Mouse (Mus musculus) olfactory bulb, adult 2 months (tissue): Measurements from ENCODE around the gene Dlgap4. TPM values are rescaled to one million over a fixed set of nuclear protein-coding genes. Genes with fewer than 3 reads are reported as not detected.

Source experiments
- H3K27ac ChIP-seq: fragments of 200-500 bp; 2 replicates; pipeline ENCODE4 v1.5.1; 2012; ENCODE audit warnings: low read depth, low read length; ENCODE audit not compliant: insufficient read depth
- H3K4me1 ChIP-seq: fragments of 200-500 bp; 2 replicates; pipeline ENCODE4 v1.6.1; 2012; ENCODE audit warnings: low read length; ENCODE audit not compliant: control insufficient read depth, insufficient read depth
- H3K4me3 ChIP-seq: fragments of 200-500 bp; 2 replicates; pipeline ENCODE4 v1.5.1; 2012; ENCODE audit warnings: mild to moderate bottlenecking, low read depth, low read length, moderate library complexity; ENCODE audit not compliant: insufficient read depth
- CTCF ChIP-seq: fragments of 200-500 bp; IDR thresholded peaks from 2 replicates; pipeline ENCODE4 v1.5.1; 2012; ENCODE audit warnings: low read depth, mild to moderate bottlenecking, low read length, moderate library complexity; ENCODE audit not compliant: insufficient read depth
- POLR2A ChIP-seq: fragments of 200-500 bp; IDR thresholded peaks from 2 replicates; pipeline ENCODE4 v1.6.1; 2012; ENCODE audit warnings: mild to moderate bottlenecking, low read depth, low read length, moderate library complexity; ENCODE audit not compliant: insufficient read depth
- WGBS: fragments of 180-500 bp; shearing (Covaris S2); methylation state at CpG from one replicate; pipeline ENCODE4 v1.1.7; 2018; 5-methylcytosine and 5-hydroxymethylcytosine counted together
- polyA plus RNA-seq: library from polyadenylated mRNA; stranded (reverse); fragments of >200 nt; gene quantifications from 2 replicates; pipeline ENCODE4 v1.2.4, GENCODE M21; 2012; ENCODE audit warnings: low replicate concordance; ENCODE audit not compliant: missing spikeins, insufficient read depth, insufficient read length

The Dlgap4 gene
- polyA plus RNA-seq, 1 experiment, result not detected

DNA sequence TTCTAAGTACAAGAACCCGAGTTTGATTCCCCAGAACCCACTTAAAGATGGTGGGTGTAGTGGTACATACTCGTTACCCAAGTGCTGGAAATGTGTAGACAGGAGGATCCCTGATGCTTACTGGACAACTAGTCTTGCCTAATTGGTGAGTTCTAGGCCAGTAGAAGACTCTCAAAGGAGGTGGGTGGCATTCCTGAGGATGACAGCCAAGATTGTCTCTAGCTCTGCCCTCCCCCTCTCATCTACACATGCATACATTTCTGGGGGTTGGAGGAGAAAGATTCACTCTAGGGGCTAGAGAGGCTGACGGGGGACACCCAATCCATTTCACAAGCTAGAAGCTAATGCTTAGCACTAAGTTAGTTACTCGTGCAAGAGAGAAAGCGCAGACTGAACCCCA lies 33.4 kb downstream of the Dlgap4 start:
- TF ChIP-seq CTCF, result no peak
- no peak for TF ChIP-seq POLR2A
- 58% methylated on average over 5 of the region's 5 CpGs for WGBS
- peaks cover 85% of the 10 kb centered on the region for H3K4me1 ChIP-seq
- H3K27ac ChIP-seq, result no peak overlapping the region
- no peak overlapping the region for H3K4me3 ChIP-seq

DNA sequence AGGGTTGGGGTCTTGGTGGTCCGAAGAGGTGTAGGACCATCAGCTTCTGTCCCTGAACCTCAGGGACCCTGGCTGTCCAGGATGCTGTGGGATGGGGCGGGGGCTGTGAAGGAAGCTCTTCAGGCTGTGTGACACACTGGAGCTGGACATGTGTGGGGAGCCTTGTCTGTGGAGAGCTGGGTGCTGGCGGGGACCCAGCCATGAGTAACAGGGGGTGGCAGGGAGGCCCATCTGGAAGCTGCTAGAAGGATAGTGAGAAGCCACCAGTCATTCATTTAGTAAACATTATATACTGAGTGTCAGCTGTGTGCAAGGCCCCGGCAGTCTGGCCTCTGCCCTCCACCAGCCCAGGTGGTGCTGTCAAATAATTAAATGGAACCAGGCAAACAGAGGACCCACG lies 34.5 kb downstream of the Dlgap4 start:
- WGBS, result 63% methylated on average over 5 of the region's 5 CpGs
- Histone ChIP-seq H3K4me3 (no peak overlapping the region), H3K4me1 (peaks cover 87% of the 10 kb centered on the region), H3K27ac (peak overlapping the region; percentile 91; the same call in 1 of the 2 replicates)
- no peak for TF ChIP-seq CTCF
- TF ChIP-seq POLR2A, result no peak

DNA sequence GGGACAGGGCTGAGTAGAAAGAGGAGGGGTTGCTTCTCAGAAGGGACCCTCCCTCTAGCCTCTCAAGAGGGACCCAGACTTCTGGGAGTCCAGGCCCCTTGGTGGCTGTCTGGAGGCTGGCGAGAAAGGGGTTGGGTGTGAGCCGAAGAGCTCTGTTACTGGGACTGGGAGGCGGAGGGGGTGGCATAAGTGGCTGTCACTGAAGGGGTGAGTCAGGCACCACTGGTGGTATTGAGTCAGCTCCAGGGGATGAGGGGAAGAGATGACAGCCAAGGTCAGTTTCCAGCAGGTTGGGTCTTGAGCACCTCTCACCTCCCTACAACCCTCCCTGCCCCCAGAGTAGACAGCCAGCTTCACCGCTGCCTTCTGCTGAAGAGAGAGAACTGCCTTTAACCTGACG lies 35.9 kb downstream of the Dlgap4 start:
- 50% methylated on average over 5 of the region's 5 CpGs for WGBS
- Histone ChIP-seq H3K27ac (peak overlapping the region; percentile 91), H3K4me1 (peaks cover 89% of the 10 kb centered on the region), H3K4me3 (no peak overlapping the region)
- TF ChIP-seq CTCF, result no peak
- no peak for TF ChIP-seq POLR2A

DNA sequence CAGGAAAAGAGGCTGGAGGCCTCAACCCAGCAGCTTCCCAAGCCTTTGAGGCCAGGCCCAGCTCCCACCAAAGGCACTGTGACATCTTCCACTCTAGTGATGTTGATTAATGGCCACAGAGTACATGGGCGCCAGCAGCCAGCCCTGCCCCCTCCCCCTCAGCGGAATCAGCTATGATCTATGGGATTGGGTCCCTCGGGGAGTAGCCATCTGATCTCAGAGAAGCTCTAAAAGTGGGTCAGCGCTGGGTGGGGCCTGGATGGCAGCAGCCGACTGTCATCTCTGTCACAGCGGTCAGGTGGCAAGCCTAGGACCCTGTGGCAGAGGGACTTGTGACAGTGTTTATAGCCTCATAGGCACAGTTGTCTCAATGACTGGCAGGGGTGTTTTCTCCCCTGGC lies 37.5 kb downstream of the Dlgap4 start:
- Histone ChIP-seq H3K4me1 (peaks cover 87% of the 10 kb centered on the region), H3K27ac (no peak overlapping the region), H3K4me3 (no peak overlapping the region)
- WGBS, result 75% methylated on average over 6 of the region's 6 CpGs
- TF ChIP-seq CTCF, result no peak
- TF ChIP-seq POLR2A, result no peak

DNA sequence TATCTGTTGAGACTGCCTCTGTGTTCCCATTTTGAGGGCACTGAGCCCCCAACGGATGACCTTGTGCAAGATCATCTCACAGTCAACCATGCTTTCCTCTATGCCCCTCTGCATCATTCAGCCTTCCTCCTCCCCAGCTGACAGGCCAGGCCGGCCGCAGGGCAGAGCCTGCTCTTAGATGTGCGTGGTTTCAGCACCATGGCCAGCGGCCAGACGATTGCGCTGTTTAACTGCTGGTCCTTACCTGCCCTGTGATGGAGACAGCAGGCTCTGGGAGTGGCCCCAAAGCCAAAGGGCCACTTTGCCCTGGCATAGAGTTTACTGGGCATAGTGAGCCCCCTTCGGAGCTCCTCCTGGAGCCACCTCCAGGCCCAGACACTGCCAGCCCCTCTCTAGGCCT lies 39.3 kb downstream of the Dlgap4 start:
- WGBS, result 45% methylated on average over 8 of the region's 8 CpGs
- H3K27ac ChIP-seq, result peak overlapping the region; percentile 40; the same call in 1 of the 2 replicates
- no peak for TF ChIP-seq CTCF
- no peak overlapping the region for H3K4me3 ChIP-seq
- peaks cover 90% of the 10 kb centered on the region for H3K4me1 ChIP-seq

DNA sequence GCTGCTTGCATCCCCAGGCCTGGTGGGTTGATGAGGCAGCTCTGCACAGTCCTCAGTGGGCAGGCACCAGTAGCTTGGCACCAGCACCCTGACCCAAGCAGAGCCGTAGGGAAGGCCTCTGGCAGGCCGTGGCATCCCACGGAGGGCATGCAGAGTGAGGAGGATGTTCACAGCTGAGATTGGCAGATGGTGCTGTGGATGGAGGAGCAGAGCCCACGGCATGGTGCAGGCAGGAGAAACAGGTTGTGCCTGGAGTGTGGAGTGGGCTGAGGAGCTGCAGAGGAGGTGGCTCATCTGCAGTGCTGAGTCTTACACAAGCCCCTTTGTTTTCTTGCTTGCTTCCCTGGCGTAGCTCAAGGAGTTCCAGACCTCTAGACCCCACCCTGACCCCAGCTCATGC lies 40.6 kb downstream of the Dlgap4 start:
- no peak for TF ChIP-seq POLR2A
- TF ChIP-seq CTCF, result no peak
- H3K4me3 ChIP-seq, result no peak overlapping the region
- 18% methylated on average over 5 of the region's 5 CpGs for WGBS
- H3K4me1 ChIP-seq, result peaks cover 89% of the 10 kb centered on the region
- peak overlapping the region; percentile 40 for H3K27ac ChIP-seq

DNA sequence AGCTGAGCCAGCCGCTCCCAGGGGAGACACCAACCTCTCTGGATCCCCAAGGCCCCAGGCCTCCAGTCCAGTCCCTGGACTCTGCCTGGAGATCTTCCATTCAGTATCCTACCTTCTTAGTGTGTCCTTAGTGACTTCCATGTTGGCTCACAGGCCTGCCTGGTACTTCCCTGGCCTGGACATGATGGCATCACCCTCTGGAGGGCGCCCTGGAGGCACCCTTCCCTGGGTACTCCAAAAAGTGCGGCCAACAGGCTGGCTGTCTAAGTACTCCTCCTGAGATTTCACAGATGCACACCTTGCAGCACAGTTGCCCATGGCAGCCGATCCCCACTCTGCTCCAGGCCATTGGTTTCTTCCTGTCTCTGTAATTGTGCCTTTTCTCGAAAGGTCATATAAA lies 42.1 kb downstream of the Dlgap4 start:
- TF ChIP-seq POLR2A (no peak), CTCF (0 out of 2 replicates have a peak, but pooled peaks have one; percentile 14)
- 64% methylated on average over 5 of the region's 5 CpGs for whole genome bisulfite sequencing
- Histone ChIP-seq H3K4me1 (peaks cover 88% of the 10 kb centered on the region), H3K4me3 (no peak overlapping the region), H3K27ac (0 out of 2 replicates have a peak overlapping the region, but pooled peaks have one; percentile 40)

DNA sequence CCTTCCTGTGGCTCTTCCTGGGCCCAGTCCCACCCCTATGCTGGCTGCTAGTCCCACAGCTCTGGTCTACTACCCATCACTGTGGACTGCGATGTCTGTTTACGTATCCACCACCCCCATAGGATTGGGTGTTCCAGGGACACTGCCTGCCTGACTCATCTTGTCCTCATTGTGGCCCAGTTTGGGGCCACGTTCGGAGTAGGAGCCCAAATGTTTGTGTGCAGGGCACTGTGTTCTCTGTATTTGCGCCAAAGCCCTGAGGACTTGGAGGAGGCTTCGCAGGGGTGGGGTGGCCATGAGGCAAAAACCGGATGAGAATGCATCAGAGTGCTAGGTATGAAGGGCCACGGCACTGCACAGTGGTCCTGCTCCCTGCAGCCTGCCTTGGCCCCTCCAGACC lies 44.0 kb downstream of the Dlgap4 start:
- Histone ChIP-seq H3K4me3 (no peak overlapping the region), H3K4me1 (peaks cover 72% of the 10 kb centered on the region), H3K27ac (no peak overlapping the region)
- TF ChIP-seq POLR2A (no peak), CTCF (no peak)
- WGBS, result 61% methylated on average over 8 of the region's 8 CpGs

DNA sequence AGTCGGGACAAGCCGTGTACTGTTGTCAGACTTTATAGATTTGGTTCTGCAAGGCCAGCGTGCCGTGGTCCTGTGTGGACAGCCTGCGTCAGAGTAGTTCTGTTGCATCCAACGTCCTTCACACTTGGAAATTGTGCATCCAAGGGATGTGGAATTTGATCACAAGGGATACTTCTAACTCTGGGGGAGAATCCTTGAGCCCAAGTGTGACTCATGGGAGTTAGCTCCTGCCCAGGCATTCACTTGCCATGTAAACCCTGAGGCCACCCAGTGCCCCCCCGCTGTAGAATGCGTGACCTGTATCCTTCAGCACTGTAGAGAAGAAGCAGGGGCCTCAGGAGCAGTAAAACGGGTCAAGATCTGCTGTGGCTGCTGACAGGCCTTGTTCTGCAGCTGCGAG lies 44.7 kb downstream of the Dlgap4 start:
- WGBS, result 82% methylated on average over 10 of the region's 10 CpGs
- no peak overlapping the region for H3K4me3 ChIP-seq
- no peak for TF ChIP-seq POLR2A
- TF ChIP-seq CTCF, result no peak
- H3K27ac ChIP-seq, result peak overlapping the region; percentile 43; the same call in 1 of the 2 replicates
- peaks cover 71% of the 10 kb centered on the region for H3K4me1 ChIP-seq

DNA sequence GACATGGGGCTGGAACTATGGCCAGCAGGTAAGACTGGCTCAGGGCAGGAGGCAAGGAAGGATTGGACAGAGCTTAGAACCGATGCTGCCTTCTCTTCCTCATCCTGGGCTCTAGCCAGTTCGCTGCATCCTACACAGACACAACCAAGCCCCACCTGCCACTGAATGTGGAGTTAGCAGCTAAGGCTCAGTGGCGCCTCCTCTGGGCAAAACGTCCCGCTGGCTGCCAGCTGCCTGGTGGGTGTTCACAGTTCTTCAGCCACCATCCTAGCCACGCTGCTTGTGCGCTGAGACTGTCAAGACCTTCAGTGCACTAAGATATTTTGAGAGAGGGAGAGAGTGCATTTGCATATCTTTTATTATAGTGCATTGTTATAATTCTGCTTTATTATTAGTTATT lies 45.2 kb downstream of the Dlgap4 start:
- Histone ChIP-seq H3K4me3 (no peak overlapping the region), H3K27ac (peak overlapping the region; percentile 43; the same call in 1 of the 2 replicates), H3K4me1 (peaks cover 71% of the 10 kb centered on the region)
- no peak for TF ChIP-seq POLR2A
- TF ChIP-seq CTCF, result peak; percentile 32; the same call in 1 of the 2 replicates
- WGBS, result 45% methylated on average over 7 of the region's 7 CpGs
